Mouse (Mus musculus) cerebellum, postnatal 36 days (tissue): ENCODE measurements around the gene Slco1c1.
"Not testable (repeated sequence)": the region's sequence is repeated elsewhere in the genome, so short reads cannot be mapped to it uniquely, and the experiment has no call there.

Source experiments
- DNase-seq, 2 experiments: peaks; one replicate each; pipeline ENCODE4 v3.0.0; 2021 to 2022; ENCODE audit warnings: mixed read lengths in 2 of 2

Slco1c1 gene

DNA sequence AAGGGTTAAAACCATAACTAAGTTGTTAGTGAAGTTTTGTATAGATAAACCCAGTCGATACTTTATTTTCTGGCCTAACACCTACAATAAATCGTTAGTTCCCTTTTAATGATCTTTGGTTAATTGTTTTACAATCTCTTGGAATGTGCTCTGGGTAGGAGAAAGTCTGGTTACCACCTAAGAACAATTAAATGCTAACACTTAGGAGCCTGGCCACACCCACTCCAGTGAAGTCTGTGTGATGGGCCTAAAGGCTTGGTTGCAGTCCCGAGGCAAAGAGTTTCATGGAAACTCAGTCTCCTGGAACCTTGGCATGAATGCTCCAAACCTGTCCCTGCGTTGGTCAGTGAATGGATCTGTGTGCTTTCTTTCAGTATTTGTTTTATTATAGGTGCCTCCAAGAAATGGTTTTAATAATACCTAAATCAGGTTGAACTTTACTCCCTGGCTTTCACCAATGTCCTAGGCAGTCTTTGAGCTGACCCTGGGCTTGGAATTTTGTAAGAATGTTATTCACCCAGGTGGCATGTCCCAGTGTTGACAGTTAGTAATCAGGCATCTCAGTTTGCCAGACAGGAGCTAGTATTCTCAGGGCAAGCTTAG, 66.5 kb downstream of the Slco1c1 start:
- not testable (repeated sequence) for DNase-seq

DNA sequence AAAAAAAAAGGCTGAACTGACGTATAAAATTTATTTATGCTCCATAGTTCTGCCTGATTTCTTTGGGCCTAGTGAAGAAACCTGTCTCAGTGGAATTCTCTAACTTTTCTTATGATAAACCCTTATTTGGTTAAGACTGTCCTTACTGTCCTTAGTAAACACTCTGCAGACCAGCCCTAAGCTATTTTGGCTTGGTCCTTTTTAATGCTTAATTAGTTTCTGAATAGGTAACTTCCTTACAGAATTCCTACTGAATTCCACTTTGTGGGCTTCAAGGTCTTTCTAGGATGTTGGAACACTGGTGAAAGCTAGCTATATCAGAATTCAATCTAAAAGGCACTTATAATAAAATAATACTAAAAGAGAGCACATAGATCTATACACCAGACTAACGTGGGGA, 71.9 kb downstream of the Slco1c1 start:
- no peak for DNase-seq

DNA sequence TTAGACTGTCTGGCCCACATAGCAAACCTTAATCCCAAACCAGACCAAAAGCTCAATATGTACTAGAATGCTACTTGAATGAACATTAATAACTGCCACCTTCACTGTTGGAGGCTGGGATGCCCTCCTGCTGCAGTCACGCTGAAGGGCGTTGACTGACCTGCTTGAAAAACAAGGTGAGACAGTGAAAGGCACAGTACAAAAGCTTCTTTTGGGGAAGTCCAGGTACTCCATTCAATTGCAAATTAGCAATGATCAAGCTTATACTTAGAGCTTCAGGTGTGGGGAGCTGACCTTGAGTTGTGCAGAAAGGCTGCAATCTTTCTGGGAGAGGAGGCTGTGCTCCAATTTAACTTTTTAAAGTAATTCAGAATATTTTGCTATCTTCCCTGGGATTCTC, 72.9 kb downstream of the Slco1c1 start:
- no peak for DNase-seq

DNA sequence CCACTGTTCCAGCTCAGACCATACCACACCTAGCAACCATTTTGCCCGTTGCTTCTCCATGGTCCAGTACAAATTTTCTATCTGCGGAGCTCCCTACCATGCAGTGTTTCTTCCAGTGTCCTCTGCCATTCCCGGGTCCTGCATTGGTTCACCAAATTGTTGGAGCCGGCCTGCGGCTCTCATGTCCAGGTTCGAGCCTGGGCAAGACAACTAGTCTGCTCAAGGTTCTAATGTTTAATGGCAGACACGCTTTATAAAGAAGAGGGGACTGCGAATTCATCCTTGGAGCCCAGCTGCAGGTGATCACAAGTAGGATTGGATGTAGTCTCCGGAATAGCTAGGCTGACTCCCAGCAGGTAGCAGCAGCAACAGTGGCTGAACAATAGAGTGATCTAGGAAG, 76.8 kb downstream of the Slco1c1 start:
- no peak for DNase-seq

DNA sequence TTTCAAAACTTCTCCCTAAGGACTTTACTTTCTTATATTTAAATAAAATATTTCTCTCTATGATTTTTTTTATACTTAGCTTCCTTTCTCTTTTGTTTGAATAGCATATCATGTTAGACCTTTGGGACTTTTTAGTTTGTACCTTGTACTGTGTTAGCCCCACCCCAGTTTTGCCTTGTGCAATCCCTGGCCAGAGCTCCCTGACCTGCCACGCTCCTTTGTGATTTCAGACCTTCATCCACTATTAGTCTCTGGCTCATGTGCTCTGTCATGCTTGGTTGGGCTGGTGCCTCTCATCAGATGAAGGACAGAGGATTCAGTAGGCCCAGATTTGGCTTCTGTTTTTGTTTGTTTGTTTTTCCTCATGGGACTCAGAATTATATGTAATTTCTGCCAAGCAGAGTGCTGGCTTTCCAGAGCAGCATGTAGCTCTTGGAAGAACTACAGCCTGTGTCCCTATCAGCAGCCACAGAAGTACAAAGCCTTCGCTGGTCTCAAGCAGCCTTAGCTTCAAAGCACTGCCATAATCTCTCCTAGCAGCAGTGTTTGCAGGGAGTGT, 86.6 kb downstream of the Slco1c1 start:
- no peak for DNase-seq

DNA sequence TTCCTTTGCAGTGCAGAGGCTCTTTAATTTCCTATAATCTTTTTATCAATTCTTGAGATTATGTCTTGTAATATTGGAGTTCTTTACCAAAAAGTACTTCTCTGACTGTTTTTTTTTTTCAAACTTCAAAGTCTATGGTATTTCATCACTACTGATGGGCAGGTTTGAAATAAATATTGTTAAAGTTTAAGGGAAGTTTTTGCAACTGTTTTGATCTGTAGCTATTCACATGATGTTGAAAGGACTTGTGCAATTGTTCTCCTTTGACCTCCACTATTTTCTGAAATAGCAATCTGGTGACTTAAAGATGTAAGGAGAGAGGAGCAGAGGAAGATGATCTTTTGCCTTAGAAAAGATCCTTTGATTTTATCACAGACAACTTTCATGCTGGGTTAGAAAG, 89.8 kb downstream of the Slco1c1 start:
- no peak for DNase-seq

DNA sequence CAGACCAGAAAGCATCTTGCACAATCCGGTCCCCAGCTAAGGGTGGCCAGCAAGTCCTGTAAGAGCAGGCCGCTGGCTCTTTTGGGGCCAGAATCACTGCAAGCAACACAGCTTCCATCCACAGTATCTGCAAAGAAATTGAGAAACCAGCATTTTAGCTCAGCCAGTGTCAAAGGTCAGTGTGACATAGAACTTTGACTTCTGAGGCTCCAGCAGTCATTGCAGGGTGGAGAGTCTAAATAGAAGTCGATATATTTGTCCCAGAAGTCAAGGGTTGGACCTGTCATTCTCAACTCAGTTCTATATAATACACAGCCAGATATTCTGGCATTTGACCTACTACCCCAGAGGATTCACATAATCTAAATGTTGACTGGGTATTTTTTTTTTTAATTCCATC, 91.2 kb downstream of the Slco1c1 start:
- no peak for DNase-seq
